In the genomic region with DNA sequence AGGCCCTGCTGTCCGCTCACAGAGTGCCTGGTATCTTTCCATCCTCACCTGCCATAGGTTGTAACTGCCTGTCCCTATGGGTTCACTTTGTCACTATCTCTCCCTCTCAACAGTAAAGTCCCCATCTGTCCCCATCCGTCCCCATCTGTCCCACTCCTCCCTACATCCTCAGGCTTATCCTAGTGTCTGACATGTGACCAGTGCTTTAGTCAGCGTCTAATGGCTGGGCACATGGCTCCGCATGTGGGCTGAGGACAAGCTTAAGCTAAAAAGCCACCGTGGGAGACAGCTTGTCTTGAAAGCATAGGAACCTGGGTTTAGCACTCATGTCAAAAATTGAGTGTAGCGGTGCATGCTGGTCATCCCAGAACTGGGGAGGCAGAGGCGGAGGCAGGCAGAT, we compare ENCODE assay signal across 19 mouse cellular contexts.
"Had no signal": no experiment of that assay in that cellular context is flagged by ENCODE, and none has a peak within 500 bp of the region (broad histone marks: within the 10 kb centered on the region; RNA-seq: fewer than 3 reads in every experiment).

No protein-coding gene starts in this region.

- H3K9me3 ChIP-seq: limb, embryonic 13.5 days; liver, embryonic 12.5 days; liver, embryonic 15.5 days; lung, embryonic 15.5 days; megakaryocyte, embryonic 14.5 days; midbrain, embryonic 10.5 days had no signal

- H3K4me1 ChIP-seq: liver, embryonic 12.5 days; liver, embryonic 15.5 days had no signal

- H3K27ac ChIP-seq: limb, embryonic 13.5 days; liver, embryonic 12.5 days; liver, embryonic 15.5 days; lung, embryonic 15.5 days had no signal

- H3K36me3 ChIP-seq: liver, embryonic 15.5 days had no signal

- ATAC-seq: intestine, embryonic 16.5 days; liver, embryonic 12.5 days had no signal

- H3K9ac ChIP-seq: limb, embryonic 13.5 days; liver, embryonic 12.5 days; liver, embryonic 15.5 days; lung, embryonic 15.5 days had no signal

- H3K4me2 ChIP-seq: limb, embryonic 13.5 days; liver, embryonic 12.5 days; liver, embryonic 15.5 days; lung, embryonic 15.5 days had no signal

- H3K27me3 ChIP-seq: limb, embryonic 13.5 days; liver, embryonic 12.5 days; liver, embryonic 15.5 days; lung, embryonic 15.5 days had no signal

- DNase-seq: kidney, adult 18-20 months; kidney, adult 9 months; kidney, postnatal 14 days; kidney, postnatal 4 days; left cerebral cortex, postnatal 4 days; liver; lung, adult 18-20 months; lung, postnatal 10 days; lung, postnatal 36 days; midbrain, embryonic 14.5 days; thymus, adult 18-20 months; thymus, postnatal 36 days had no signal

- H3K4me3 ChIP-seq: limb, embryonic 13.5 days; liver, embryonic 12.5 days; liver, embryonic 15.5 days; lung, embryonic 15.5 days; megakaryocyte, embryonic 14.5 days; midbrain, embryonic 10.5 days had no signal
